Mouse (Mus musculus) A20 (cell line): Measurements from ENCODE around the gene Lad1.

Experiments used
- DNase-seq: peaks from one replicate; pipeline ENCODE4 v3.0.0-alpha.2; 2011; ENCODE audit warnings: low read depth, low spot score

The Lad1 gene

GRCm38 (mm10) chr1:135818481-135819086 lies at the start of gene Lad1:
Gene Lad1 (plus strand): TSS chr1:135818598.
- DNase-seq = no peak

GRCm38 (mm10) chr1:135770237-135770636 lies 48.2 kb upstream of the Lad1 start:
- DNase-seq = no peak

GRCm38 (mm10) chr1:135770896-135771572 lies 47.4 kb upstream of the Lad1 start:
- no peak for DNase-seq

GRCm38 (mm10) chr1:135771573-135771970 lies 46.8 kb upstream of the Lad1 start:
- no peak for DNase-seq

- DNase-seq = no peak
Observed at GRCm38 (mm10) chr1:135776596-135776995, 41.8 kb upstream of the Lad1 start.

- no peak for DNase-seq
Observed at GRCm38 (mm10) chr1:135777046-135777445, 41.4 kb upstream of the Lad1 start.

- DNase-seq = peak; percentile 38
Observed at GRCm38 (mm10) chr1:135778780-135779535, 39.4 kb upstream of the Lad1 start, which contains the start of gene Tnni1. Gene Tnni1 (plus strand): TSS chr1:135779434.

GRCm38 (mm10) chr1:135780649-135781048 lies 37.7 kb upstream of the Lad1 start:
- no peak for DNase-seq

GRCm38 (mm10) chr1:135781220-135781619 lies 37.2 kb upstream of the Lad1 start:
- DNase-seq = peak; percentile 39

GRCm38 (mm10) chr1:135782816-135783215 lies 35.6 kb upstream of the Lad1 start:
- no peak for DNase-seq

- DNase-seq = peak; percentile 86
Observed at GRCm38 (mm10) chr1:135787799-135788198, 30.6 kb upstream of the Lad1 start.

DNA sequence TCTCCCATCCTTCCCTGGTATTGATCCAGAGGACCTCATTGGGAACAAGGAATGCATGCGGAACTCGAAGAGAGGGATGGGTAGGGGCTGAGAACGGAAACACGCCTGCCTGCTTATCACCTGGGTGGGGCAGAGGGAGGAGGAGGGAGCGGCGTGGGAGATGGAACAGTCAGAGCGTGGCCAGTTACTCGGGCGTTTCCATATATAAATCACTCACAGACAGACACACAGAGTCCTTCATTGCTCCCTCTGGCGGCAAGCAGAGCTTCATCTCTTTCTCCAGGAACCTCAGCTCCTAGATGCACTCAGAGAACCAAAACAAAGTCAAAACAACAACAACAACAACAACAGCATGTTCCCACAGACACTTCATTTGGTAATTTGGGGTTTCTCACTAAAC lies 29.7 kb upstream of the Lad1 start:
- DNase-seq = peak; percentile 72

GRCm38 (mm10) chr1:135789815-135790214 lies 28.6 kb upstream of the Lad1 start:
- DNase-seq = peak; percentile 81

DNA sequence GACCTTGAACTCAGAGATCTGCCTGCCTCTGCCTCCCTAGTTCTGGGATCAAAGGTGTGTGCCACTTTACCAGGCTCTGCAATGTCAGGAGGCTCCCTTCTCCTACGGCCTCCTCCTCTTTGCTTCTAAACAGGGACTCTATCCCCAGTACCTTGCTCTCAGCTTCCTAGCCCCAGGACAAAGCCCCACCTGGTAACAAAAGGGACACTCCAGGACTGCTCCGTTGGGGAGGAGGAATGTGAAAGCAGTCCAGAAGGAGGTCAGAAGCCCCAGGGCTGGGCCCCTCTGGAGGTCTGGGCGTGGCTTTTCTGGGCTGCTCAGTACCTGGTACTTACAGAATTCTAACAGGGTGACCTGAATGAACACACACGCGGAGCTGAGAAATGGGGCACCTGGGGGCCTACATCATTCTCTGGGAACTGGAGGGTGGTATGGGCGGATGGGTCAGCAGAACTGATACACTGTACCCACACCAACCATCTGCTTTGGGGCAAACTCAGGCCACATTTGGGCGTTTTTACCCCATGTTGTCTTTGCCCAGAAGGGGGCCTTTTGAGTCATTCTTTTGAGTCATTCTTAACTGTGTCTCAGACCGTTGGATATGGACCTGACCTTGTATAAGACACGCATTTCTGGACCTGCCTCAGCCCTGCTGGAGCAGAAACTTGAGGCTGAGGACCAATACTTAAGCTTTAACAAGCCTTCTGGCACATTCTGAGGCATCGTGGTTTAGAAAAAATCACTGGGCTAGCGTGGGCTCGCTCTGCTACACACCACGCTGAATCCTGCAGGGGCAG lies 26.1 kb upstream of the Lad1 start:
- peak; percentile 10 for DNase-seq

DNA sequence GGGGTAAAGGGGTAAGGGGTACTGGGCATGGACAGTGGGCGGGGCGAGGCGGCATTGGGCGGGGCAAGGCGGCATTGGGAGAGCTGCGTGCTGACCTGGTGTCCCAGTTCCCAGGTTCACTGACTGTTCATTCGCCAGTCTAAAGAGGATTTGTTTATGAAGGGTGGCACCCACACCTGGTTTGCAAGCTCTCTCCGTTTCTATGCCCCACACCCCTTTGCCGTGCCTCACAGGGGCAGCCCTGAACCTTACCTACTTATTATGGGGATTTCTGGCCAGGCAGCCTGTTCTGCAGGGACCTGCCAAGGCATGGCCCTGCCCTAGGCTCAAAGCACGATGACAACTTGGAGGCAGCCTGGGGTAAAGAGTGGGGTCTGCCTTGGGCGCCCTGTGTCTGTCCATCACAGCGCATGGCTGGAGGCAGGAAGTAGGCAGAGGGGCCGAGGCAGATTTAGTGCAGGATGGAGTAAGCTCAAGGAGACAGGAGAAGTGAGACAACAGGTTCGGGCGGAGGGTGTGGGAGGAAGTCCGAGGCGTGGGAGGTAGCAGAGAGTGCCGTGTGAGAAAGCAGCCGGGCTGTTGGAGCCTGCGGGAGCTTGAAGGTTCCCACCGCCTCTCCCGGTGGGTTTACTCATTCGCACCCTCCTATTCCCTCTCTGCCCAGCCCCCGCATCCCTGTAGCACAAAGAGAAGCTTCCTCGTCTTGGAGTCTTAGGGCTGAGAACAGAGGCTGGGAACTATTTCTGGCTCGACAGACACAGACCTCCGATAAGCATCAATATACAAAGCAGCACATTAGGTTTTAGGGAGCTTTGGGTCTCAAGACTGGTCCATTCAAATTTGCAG lies 24.8 kb upstream of the Lad1 start:
- peak; percentile 60 for DNase-seq

GRCm38 (mm10) chr1:135794216-135795134 lies 23.9 kb upstream of the Lad1 start:
- DNase-seq = no peak

- no peak for DNase-seq
Observed at GRCm38 (mm10) chr1:135798492-135798891, 19.9 kb upstream of the Lad1 start.

DNA sequence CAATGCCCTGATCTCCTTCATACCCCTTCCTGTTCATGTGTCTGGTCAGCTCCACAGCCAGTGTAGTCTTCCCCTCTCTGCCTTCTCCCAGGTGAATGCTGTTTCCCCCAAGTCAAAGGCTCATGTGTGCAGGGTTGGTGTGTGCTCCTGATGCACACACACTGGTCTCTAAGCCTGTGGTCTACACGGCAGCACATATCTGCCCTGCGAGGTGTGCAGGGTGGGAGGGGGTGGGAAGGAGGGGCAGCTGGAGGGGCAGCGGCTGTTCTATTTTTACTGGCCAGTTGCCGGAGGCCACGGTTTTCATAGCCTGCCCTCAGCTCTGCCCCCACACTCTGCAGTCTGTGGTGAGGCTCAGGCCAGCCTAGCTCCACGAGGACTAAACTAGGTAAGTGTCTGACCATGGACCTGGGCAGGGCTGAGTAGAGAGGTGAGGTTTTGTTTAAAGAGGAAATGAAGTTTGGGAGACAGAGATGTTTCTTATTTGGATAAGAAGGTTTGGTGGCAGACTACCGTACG lies 19.2 kb upstream of the Lad1 start:
- DNase-seq = no peak

DNA sequence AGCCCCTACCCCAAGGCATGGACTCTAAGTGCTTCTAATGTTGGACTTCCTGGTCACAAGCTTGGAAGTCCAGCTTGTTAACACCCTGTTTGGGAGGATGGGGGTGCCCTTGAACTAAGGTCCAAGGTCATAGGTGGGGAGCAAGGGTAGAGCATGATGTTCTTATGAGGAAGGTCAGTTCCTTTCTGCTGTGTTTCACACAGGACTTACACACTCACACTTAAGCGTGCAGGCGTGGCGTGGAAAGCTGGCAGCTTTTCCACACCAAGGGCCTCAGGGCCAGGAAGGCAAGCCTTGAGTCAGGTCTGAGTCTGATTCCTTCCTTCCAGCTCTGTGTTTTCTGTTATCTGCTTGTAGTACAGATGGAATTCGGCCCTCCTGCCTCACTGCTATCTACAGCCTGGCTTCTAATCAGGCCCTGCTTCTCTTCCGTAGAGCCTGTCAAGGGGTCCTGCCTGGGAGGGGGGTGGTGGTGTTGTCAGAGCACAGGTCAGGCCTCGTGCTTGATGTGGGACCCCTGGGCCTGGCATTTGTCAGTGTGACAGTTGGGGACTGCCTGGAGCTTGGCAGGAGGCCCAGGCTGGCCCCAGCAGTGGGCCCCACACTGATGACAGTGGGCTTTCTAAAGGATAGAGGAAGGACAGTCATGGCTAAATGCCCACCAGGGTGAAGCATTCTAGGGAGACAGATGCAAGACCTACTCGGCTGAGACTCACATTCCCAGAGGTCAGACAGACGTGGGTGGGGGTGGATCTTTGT lies 18.0 kb upstream of the Lad1 start:
- DNase-seq = no peak
